Mouse (Mus musculus) lung, postnatal 0 days (tissue): ENCODE measurements around the gene Grhl3.

Source experiments
- CTCF ChIP-seq: IDR thresholded peaks from 2 replicates; pipeline ENCODE4 v1.5.1; 2016; ENCODE audit warnings: antibody characterized with exemption, mild to moderate bottlenecking
- EP300 ChIP-seq: IDR thresholded peaks from 2 replicates; pipeline ENCODE4 v1.6.1; 2016; ENCODE audit warnings: antibody characterized with exemption, mild to moderate bottlenecking, control low read depth

GRCm38 (mm10) chr4:135493271-135493670, 80.2 kb downstream of the Grhl3 start:
- TF ChIP-seq CTCF: no peak
- TF ChIP-seq EP300: peak; percentile 20; the same call in 1 of the 2 replicates
